Comparison of ENCODE assay signal across 8 mouse cellular contexts in genomic region chr10:81499250-81499901, GRCm38 (mm10). TPM values are rescaled to one million over a fixed set of nuclear protein-coding genes. Genes with fewer than 3 reads are reported as not detected.
A peak's percentile ranks its signal among the peaks of the same experiment; 100 is the strongest.
DNase-seq lines count a peak whose midpoint lies in the region; ATAC-seq and TF ChIP-seq lines count a peak whose summit lies in the region.

No protein-coding gene starts in this region.

- H3K27me3 ChIP-seq in intestine, postnatal 0 days (replicated peaks; ENCODE audit: control insufficient read depth, insufficient read depth, low read length) = 0 out of 2 replicates have a peak, but pooled peaks cover 9% of the 10 kb centered on the region

- H3K9ac ChIP-seq in ES-E14 (ENCODE audit: insufficient read depth, low read depth, low read length, poor library complexity, severe bottlenecking) = peak overlapping the region; percentile 29
- H3K9ac ChIP-seq in intestine, postnatal 0 days (ENCODE audit: low read depth, low read length) = no peak overlapping the region

- TF ChIP-seq CTCF in intestine, postnatal 0 days (IDR thresholded peaks at IDR 0.05; ENCODE audit: low read depth) = no peak

- in situ Hi-C loops in ES-E14 (cut with MboI; ENCODE audit: low sequenced_read_pairs in 2 of 2, unreplicated experiment in 2 of 2) = no loop called here

- peak; percentile 46 to 75 for DNase-seq in heart, adult 9 months (ENCODE audit: low spot score in 2 of 2)
- no peak for DNase-seq in heart, postnatal 14 days
- DNase-seq in ES-E14 (ENCODE audit: low read depth, low spot score) = no peak
- no peak for DNase-seq in MN1 (ENCODE audit: low spot score)
- no peak for DNase-seq in ovary, postnatal 36 days (ENCODE audit: low spot score)
- no peak for DNase-seq in layer of hippocampus, adult 18-20 months (ENCODE audit: low spot score in 2 of 2)

- 73% methylated on average over 23 of the region's 23 CpGs for WGBS in intestine, postnatal 0 days

- 0 out of 2 replicates have a peak overlapping the region, but pooled peaks have one; percentile 13 for H3K4me2 ChIP-seq in intestine, postnatal 0 days (replicated peaks; ENCODE audit: low read depth)

- H3K36me3 ChIP-seq in ES-E14 (ENCODE audit: control insufficient read depth, insufficient read depth, low read length, poor library complexity, severe bottlenecking) = no peaks in the 10 kb centered on the region
- H3K36me3 ChIP-seq in intestine, postnatal 0 days (ENCODE audit: control insufficient read depth, insufficient read depth) = no peaks in the 10 kb centered on the region

- H3K4me1 ChIP-seq in ES-E14 (ENCODE audit: control insufficient read depth in 2 of 2, insufficient read depth in 2 of 2, low read length in 2 of 2, poor library complexity in 1 of 2) = peaks cover 0 to 14% of the 10 kb centered on the region in 2 experiments; a peak in 2 of 4 replicates
- peaks cover 17% of the 10 kb centered on the region for H3K4me1 ChIP-seq in intestine, postnatal 0 days (replicated peaks; ENCODE audit: control insufficient read depth, insufficient read depth, low read length)

- ATAC-seq in intestine, postnatal 0 days = no peak
- ATAC-seq in megakaryocyte, adult 5-6 weeks (ENCODE audit: poor library complexity, severe bottlenecking) = peak; percentile 32

- H3K4me3 ChIP-seq in ES-E14 (ENCODE audit: insufficient read depth in 1 of 2, low read depth in 1 of 2, low read length in 2 of 2, poor library complexity in 1 of 2, severe bottlenecking in 1 of 2) = peak overlapping the region; percentile 18 to 48
- H3K4me3 ChIP-seq in intestine, postnatal 0 days (ENCODE audit: low read depth, low read length) = no peak overlapping the region

- no peaks in the 10 kb centered on the region for H3K9me3 ChIP-seq in ES-E14 (ENCODE audit: control insufficient read depth, insufficient read depth, low read depth, low read length)
- no peaks in the 10 kb centered on the region for H3K9me3 ChIP-seq in intestine, postnatal 0 days (ENCODE audit: control insufficient read depth)

- no peak overlapping the region for H3K27ac ChIP-seq in ES-E14 (ENCODE audit: insufficient read depth, low read depth, low read length, poor library complexity, severe bottlenecking)
- H3K27ac ChIP-seq in intestine, postnatal 0 days (ENCODE audit: low read depth, low read length) = no peak overlapping the region

- intact Hi-C loops in heart, postnatal 14 days (cut with DNase I) = no loop called here

TF ChIP-seq in ES-E14, 5 proteins besides CTCF, POLR2A, EP300 and RAD21:
- TF ChIP-seq ZC3H11A (IDR thresholded peaks at IDR 0.05; ENCODE audit: borderline replicate concordance, low read depth, low read length) = no peak
- no peak for TF ChIP-seq ZNF384 (IDR thresholded peaks at IDR 0.05; ENCODE audit: low read depth, low read length)
- TF ChIP-seq HCFC1 (IDR thresholded peaks at IDR 0.05; ENCODE audit: borderline replicate concordance, insufficient read depth, low read length) = no peak
- TF ChIP-seq MAFK (IDR thresholded peaks at IDR 0.05; ENCODE audit: insufficient read depth, low read depth, low read length) = no peak
- TF ChIP-seq CHD2 (IDR thresholded peaks at IDR 0.05; ENCODE audit: low read depth, low read length) = no peak

RNA-seq across cellular contexts. Expression of gene S1pr4, which starts 0.6 kb away (rescaled TPM):
- total RNA-seq in heart, postnatal 14 days (2021) = 1 to 10 TPM in 1 of 2 experiments, under 1 TPM in 1; 0.96 to 1.2 TPM
- 0.94 and 1.9 TPM in 2 replicates for total RNA-seq in ES-E14 (2012; rRNA removed)
- polyA plus RNA-seq in intestine, postnatal 0 days (2015; fragmentation: Nextera tagmentation; extraction: Ambion mirVana) = 0.50 and 0.74 TPM in 2 replicates
- total RNA-seq in megakaryocyte, adult 5-6 weeks (2015) = 22.8 and 23.9 TPM in 2 replicates
- total RNA-seq in megakaryocyte, adult 5-6 weeks (2017) = 28.1 and 29.3 TPM in 2 replicates
- under 1 TPM; 0.53 to 0.94 TPM for total RNA-seq in layer of hippocampus, adult 18-20 months (2021)

RNA-seq across cellular contexts. Expression of gene Ncln, which starts 3.2 kb away (rescaled TPM):
- total RNA-seq in heart, postnatal 14 days (2021) = 10 to 100 TPM; 55.4 to 62.0 TPM
- 254 and 393 TPM in 2 replicates for total RNA-seq in ES-E14 (2012; rRNA removed)
- 58.6 and 61.1 TPM in 2 replicates for polyA plus RNA-seq in intestine, postnatal 0 days (2015; fragmentation: Nextera tagmentation; extraction: Ambion mirVana)
- total RNA-seq in megakaryocyte, adult 5-6 weeks (2015) = 55.8 and 62.8 TPM in 2 replicates
- total RNA-seq in megakaryocyte, adult 5-6 weeks (2017) = 72.4 and 76.3 TPM in 2 replicates
- total RNA-seq in layer of hippocampus, adult 18-20 months (2021) = 10 to 100 TPM; 77.5 to 87.4 TPM

RNA-seq across cellular contexts. Expression of gene Celf5, which starts 16.9 kb away (rescaled TPM):
- total RNA-seq in heart, postnatal 14 days (2021) = under 1 TPM; 0.15 to 0.19 TPM
- 5.0 and 8.2 TPM in 2 replicates for total RNA-seq in ES-E14 (2012; rRNA removed)
- 0.76 and 1.0 TPM in 2 replicates for polyA plus RNA-seq in intestine, postnatal 0 days (2015; fragmentation: Nextera tagmentation; extraction: Ambion mirVana)
- not detected in 2 replicates for total RNA-seq in megakaryocyte, adult 5-6 weeks (2015)
- 0.24 TPM in 1 of 2 replicates, not detected in the other for total RNA-seq in megakaryocyte, adult 5-6 weeks (2017)
- total RNA-seq in layer of hippocampus, adult 18-20 months (2021) = 100 to 1,000 TPM; 268 TPM

RNA-seq across cellular contexts. Expression of gene Gna15, which starts 24.6 kb away (rescaled TPM):
- under 1 TPM; 0.73 to 0.76 TPM for total RNA-seq in heart, postnatal 14 days (2021)
- 11.8 and 16.6 TPM in 2 replicates for total RNA-seq in ES-E14 (2012; rRNA removed)
- 0.64 and 0.78 TPM in 2 replicates for polyA plus RNA-seq in intestine, postnatal 0 days (2015; fragmentation: Nextera tagmentation; extraction: Ambion mirVana)
- total RNA-seq in megakaryocyte, adult 5-6 weeks (2015) = 34.3 and 35.9 TPM in 2 replicates
- total RNA-seq in megakaryocyte, adult 5-6 weeks (2017) = 31.5 and 42.4 TPM in 2 replicates
- total RNA-seq in layer of hippocampus, adult 18-20 months (2021) = 1 to 10 TPM; 3.9 to 4.4 TPM

RNA-seq across cellular contexts. Expression of gene Nfic, which starts 43.9 kb away (rescaled TPM):
- 100 to 1,000 TPM; 133 TPM for total RNA-seq in heart, postnatal 14 days (2021)
- 4.9 and 6.3 TPM in 2 replicates for total RNA-seq in ES-E14 (2012; rRNA removed)
- 29.2 and 35.1 TPM in 2 replicates for polyA plus RNA-seq in intestine, postnatal 0 days (2015; fragmentation: Nextera tagmentation; extraction: Ambion mirVana)
- total RNA-seq in megakaryocyte, adult 5-6 weeks (2015) = 51.4 and 54.5 TPM in 2 replicates
- 6.2 and 8.6 TPM in 2 replicates for total RNA-seq in megakaryocyte, adult 5-6 weeks (2017)
- 10 to 100 TPM; 54.2 to 54.7 TPM for total RNA-seq in layer of hippocampus, adult 18-20 months (2021)

Comparison
In these comparisons a context has a peak if more than half of its experiments do, and no peak if none do; other contexts are left out.
1. DNase-seq: peak in heart, adult 9 months (2 of 2); none in heart, postnatal 14 days (0 of 2), ES-E14 (single experiment), MN1 (single experiment), ovary, postnatal 36 days (single experiment) and layer of hippocampus, adult 18-20 months (0 of 2).
2. RNA of gene Celf5, which starts 16.9 kb away (total RNA-seq): 268 TPM in layer of hippocampus, adult 18-20 months; 5.0 to 8.2 TPM in ES-E14, 0.15 to 0.19 TPM in heart, postnatal 14 days and 0.24 TPM in megakaryocyte, adult 5-6 weeks; every median in the first group is over 10 times any median in the second.